Mouse (Mus musculus) stomach, postnatal 0 days (tissue): ENCODE results near the gene Gpr18. TPM values are rescaled to one million over a fixed set of nuclear protein-coding genes. Genes with fewer than 3 reads are reported as not detected.

Experiments used
- ATAC-seq: fragments of 200-750 bp; cut with Nextera tagmentation; 2 replicates; pipeline ENCODE4 v1.8.0; 2017; ENCODE audit not compliant: low FRiP score, low TSS enrichment
- DNase-seq: peaks from one replicate; pipeline ENCODE4 v3.0.0-alpha.2; 2016; ENCODE audit warnings: low spot score
- H3K27ac ChIP-seq: fragments of 300-500 bp; sonication (generic); replicated peaks from 2 replicates; pipeline ENCODE4 v1.5.1; 2014; ENCODE audit warnings: mild to moderate bottlenecking, control low read depth
- H3K27me3 ChIP-seq: fragments of 300-500 bp; sonication (generic); 2 replicates; pipeline ENCODE4 v1.6.1; 2014; ENCODE audit warnings: low read length; ENCODE audit not compliant: control insufficient read depth, insufficient read depth
- H3K36me3 ChIP-seq: fragments of 300-500 bp; sonication (generic); 2 replicates; pipeline ENCODE4 v1.6.1; 2014; ENCODE audit warnings: low read length, mixed read lengths; ENCODE audit not compliant: control insufficient read depth, insufficient read depth
- H3K4me1 ChIP-seq: fragments of 300-500 bp; sonication (generic); replicated peaks from 2 replicates; pipeline ENCODE4 v1.6.1; 2014; ENCODE audit warnings: antibody characterized with exemption; ENCODE audit not compliant: control insufficient read depth, insufficient read depth
- H3K4me2 ChIP-seq: fragments of 300-500 bp; sonication (generic); replicated peaks from 2 replicates; pipeline ENCODE4 v1.6.1; 2014; ENCODE audit warnings: low read depth, mild to moderate bottlenecking, control low read depth, moderate library complexity
- H3K4me3 ChIP-seq: fragments of 300-500 bp; sonication (generic); 2 replicates; pipeline ENCODE4 v1.5.1; 2014; ENCODE audit warnings: low read depth, low read length, control low read depth
- H3K9ac ChIP-seq: fragments of 300-500 bp; sonication (generic); 2 replicates; pipeline ENCODE4 v1.6.1; 2014; ENCODE audit warnings: mild to moderate bottlenecking, low read length, control low read depth, mixed read lengths
- H3K9me3 ChIP-seq: fragments of 300-500 bp; sonication (generic); 2 replicates; pipeline ENCODE4 v1.6.1; 2016; ENCODE audit warnings: low read length; ENCODE audit not compliant: control insufficient read depth
- CTCF ChIP-seq: IDR thresholded peaks from 2 replicates; pipeline ENCODE4 v1.5.1; 2016; ENCODE audit warnings: antibody characterized with exemption, low read depth, mild to moderate bottlenecking, moderate library complexity
- EP300 ChIP-seq: optimal IDR thresholded peaks from 2 replicates; pipeline ENCODE3; 2016; ENCODE audit warnings: antibody characterized with exemption
- WGBS: fragments of 180-500 bp; shearing (Covaris S2); extraction: QIAGEN DNeasy Blood & Tissue Kit; methylation state at CpG from one replicate; pipeline ENCODE4 v1.1.7; 2014; 5-methylcytosine and 5-hydroxymethylcytosine counted together
- polyA plus RNA-seq: library from polyadenylated mRNA; unstranded; fragments of >200 nt; fragmentation: Nextera tagmentation; extraction: Ambion mirVana; gene quantifications from 2 replicates; pipeline ENCODE4 v1.2.1, GENCODE M21; 2015

Gene Gpr18
- polyA plus RNA-seq, 1 experiment from 2014 or later, result 0.06 TPM

DNA sequence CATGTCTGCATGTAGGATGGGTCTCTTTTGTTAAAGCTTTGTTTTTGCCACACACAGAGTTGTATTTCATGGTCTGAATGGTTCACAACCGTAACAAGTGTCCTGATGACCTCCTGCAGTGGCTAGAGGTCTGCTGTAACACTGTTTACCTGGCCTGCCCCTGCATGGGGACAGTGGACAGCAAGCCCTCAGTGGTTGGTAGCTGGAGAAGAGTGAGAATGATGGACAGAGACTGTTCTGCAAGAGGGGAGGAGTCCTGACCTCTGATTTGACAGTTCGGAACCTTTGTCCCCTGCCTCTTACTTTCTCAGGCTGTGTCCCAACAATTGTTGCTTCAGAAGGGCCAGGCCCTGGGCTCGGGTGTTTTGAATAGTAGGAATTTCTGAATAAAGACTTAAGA lies 2.7 kb upstream of the Gpr18 start:
- Histone ChIP-seq H3K4me3 (no peak overlapping the region), H3K4me1 (no peaks in the 10 kb centered on the region), H3K9me3 (no peaks in the 10 kb centered on the region), H3K4me2 (no peak overlapping the region), H3K9ac (no peak overlapping the region), H3K27me3 (no peaks in the 10 kb centered on the region), H3K27ac (no peak overlapping the region), H3K36me3 (peaks cover 3% of the 10 kb centered on the region)
- no peak for DNase-seq
- TF ChIP-seq CTCF (no peak), EP300 (no peak)
- 78% methylated on average over 3 of the region's 3 CpGs for WGBS
- ATAC-seq, result no peak

GRCm38 (mm10) chr14:121916311-121917094 lies 922 bp upstream of the Gpr18 start:
- no peak for ATAC-seq
- Histone ChIP-seq H3K36me3 (peaks cover 3% of the 10 kb centered on the region), H3K4me1 (no peaks in the 10 kb centered on the region), H3K27ac (no peak overlapping the region), H3K9ac (no peak overlapping the region), H3K27me3 (no peaks in the 10 kb centered on the region), H3K9me3 (no peaks in the 10 kb centered on the region), H3K4me2 (no peak overlapping the region), H3K4me3 (no peak overlapping the region)
- WGBS, result 88% methylated on average over 6 of the region's 6 CpGs
- no peak for DNase-seq
- no peak for TF ChIP-seq EP300
- TF ChIP-seq CTCF, result no peak

DNA sequence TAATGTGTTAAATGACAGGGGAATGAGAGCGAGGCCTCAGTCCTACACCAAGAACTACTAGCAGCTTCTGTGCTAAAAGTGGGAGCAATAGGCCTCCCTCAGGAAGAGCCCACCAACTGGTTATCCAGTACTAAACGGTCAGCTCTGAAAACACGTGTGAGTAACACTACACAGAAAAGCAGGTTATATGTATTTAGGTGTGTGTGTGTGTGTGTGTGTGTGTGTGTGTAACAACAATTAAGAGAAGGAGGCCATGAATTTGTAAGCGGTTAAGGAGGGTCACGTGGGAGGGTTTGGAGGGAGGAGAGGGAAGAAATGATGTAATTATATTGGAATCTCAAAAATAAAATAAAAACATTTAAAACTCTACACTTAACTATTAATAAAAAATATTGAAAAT lies 438 bp downstream of the Gpr18 start:
- H3K9ac ChIP-seq, result no peak overlapping the region
- H3K4me1 ChIP-seq, result no peaks in the 10 kb centered on the region
- no peaks in the 10 kb centered on the region for H3K27me3 ChIP-seq
- H3K9me3 ChIP-seq, result no peaks in the 10 kb centered on the region
- ATAC-seq (no peak), DNase-seq (no peak)
- WGBS, result 87% methylated on average over 5 of the region's 5 CpGs
- H3K36me3 ChIP-seq, result peaks cover 5% of the 10 kb centered on the region
- TF ChIP-seq CTCF (no peak), EP300 (no peak)
- H3K4me2 ChIP-seq, result no peak overlapping the region
- H3K4me3 ChIP-seq, result no peak overlapping the region
- H3K27ac ChIP-seq, result no peak overlapping the region

DNA sequence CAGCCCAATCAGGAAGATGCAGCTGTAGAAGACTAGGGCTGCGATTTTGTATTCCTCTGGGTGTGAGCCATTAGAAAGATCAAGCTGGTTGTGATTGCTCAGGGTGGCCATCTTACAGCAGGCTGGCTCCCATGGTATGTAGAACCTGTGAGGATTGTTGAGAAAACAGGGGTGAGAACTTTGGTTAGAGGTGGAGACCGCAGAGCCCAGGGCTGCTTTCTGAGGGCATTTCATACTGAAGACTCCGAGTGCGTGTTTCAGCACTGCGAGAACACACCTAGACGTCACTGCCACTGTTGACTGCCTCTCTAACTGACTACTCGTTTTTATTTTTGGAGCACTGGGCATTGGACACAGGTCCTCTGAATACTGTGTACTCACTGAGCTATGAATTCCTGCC lies 3.1 kb downstream of the Gpr18 start:
- Histone ChIP-seq H3K27me3 (no peaks in the 10 kb centered on the region), H3K27ac (no peak overlapping the region), H3K9me3 (no peaks in the 10 kb centered on the region), H3K4me1 (no peaks in the 10 kb centered on the region), H3K9ac (no peak overlapping the region), H3K4me2 (no peak overlapping the region), H3K4me3 (no peak overlapping the region), H3K36me3 (peaks cover 5% of the 10 kb centered on the region)
- WGBS, result 93% methylated on average over 7 of the region's 7 CpGs
- DNase-seq (no peak), ATAC-seq (no peak)
- TF ChIP-seq CTCF (no peak), EP300 (no peak)

DNA sequence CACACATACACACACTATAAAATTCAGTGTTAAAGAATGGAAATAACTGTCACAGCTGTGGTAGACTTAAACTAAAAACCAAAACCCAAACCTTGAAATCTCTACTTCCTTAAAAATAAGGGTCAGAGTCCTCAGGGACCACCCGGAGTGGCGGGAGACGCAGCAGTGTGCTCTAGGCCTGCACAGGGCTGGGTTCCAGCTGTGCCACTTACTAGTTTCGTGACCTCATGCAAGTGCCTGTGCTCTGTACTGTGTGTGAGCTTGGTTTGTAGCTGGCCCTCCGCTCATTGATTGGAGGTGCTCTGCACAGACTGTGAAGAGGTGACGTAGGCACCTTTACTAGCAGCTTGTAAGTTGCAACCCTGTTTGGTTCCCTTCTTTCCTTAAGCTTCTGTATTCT lies 5.7 kb downstream of the Gpr18 start:
- H3K4me3 ChIP-seq, result no peak overlapping the region
- no peak overlapping the region for H3K27ac ChIP-seq
- no peak for ATAC-seq
- H3K27me3 ChIP-seq, result no peaks in the 10 kb centered on the region
- H3K4me1 ChIP-seq, result no peaks in the 10 kb centered on the region
- TF ChIP-seq EP300, result no peak
- TF ChIP-seq CTCF, result no peak
- H3K9ac ChIP-seq, result no peak overlapping the region
- H3K4me2 ChIP-seq, result no peak overlapping the region
- 89% methylated on average over 6 of the region's 6 CpGs for WGBS
- H3K36me3 ChIP-seq, result peaks cover 9% of the 10 kb centered on the region; the same call in 1 of the 2 replicates
- no peaks in the 10 kb centered on the region for H3K9me3 ChIP-seq
- DNase-seq, result no peak

DNA sequence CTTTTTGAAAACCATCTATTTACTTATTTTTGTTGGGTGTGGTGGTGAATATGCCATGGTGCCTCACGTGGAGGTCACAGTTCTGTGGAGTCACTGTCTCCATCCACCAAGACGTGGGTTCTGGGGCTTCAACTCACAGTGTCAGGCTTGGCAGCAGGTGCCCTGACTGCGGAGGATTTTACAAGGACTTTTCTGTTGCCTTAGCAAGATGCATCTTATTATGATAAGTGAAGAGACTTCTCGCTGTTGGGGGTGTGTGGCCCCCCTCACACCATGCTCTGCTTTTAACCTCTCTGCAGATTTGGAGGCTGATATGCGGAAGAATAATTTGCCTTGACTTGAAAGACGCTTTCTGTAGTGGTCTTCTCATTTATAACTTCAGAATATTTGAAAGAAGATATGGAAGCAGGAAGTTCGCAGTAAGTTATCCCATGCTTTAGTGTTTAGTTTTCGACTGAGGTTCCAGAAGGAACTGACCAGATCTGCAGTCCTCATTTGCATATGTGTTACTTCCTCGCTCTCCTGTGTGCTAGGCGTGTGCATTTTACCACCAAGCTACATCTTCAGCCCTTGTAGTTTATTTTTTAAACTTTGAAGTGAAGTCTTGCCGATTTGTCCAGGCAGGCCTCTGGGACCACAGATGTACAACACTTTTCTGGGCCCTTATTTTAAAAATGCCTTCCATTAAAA lies 8.4 kb downstream of the Gpr18 start:
- TF ChIP-seq CTCF (no peak), EP300 (no peak)
- Histone ChIP-seq H3K4me3 (no peak overlapping the region), H3K27ac (no peak overlapping the region), H3K9me3 (no peaks in the 10 kb centered on the region), H3K4me1 (no peaks in the 10 kb centered on the region), H3K4me2 (no peak overlapping the region), H3K9ac (no peak overlapping the region), H3K36me3 (peaks cover 9% of the 10 kb centered on the region; the same call in 1 of the 2 replicates), H3K27me3 (no peaks in the 10 kb centered on the region)
- WGBS, result 83% methylated on average over 11 of the region's 11 CpGs
- no peak for DNase-seq
- no peak for ATAC-seq
